Mouse (Mus musculus) layer of hippocampus, adult 11-12 months (tissue): Measurements from ENCODE around the gene Dexi.
A peak's percentile ranks its signal among the peaks of the same experiment; 100 is the strongest.

Experiments
- DNase-seq: peaks from one replicate; pipeline ENCODE4 v3.0.0; 2022; ENCODE audit warnings: low spot score

The Dexi gene

GRCm38 (mm10) chr16:10499122-10499521 is 43.7 kb downstream of the Dexi start:
- DNase-seq, result no peak

- no peak for DNase-seq
These were observed 44.7 kb downstream of the Dexi start for GRCm38 (mm10) chr16:10498096-10498602.

- no peak for DNase-seq
These were observed 47.0 kb downstream of the Dexi start for GRCm38 (mm10) chr16:10495824-10496298.

GRCm38 (mm10) chr16:10492587-10492986 is 50.3 kb downstream of the Dexi start:
- no peak for DNase-seq

- no peak for DNase-seq
These were observed 51.1 kb downstream of the Dexi start for GRCm38 (mm10) chr16:10491716-10492115.

GRCm38 (mm10) chr16:10490503-10491150 is 52.2 kb downstream of the Dexi start:
- DNase-seq, result no peak

GRCm38 (mm10) chr16:10489904-10490457 is 52.9 kb downstream of the Dexi start:
- DNase-seq, result no peak

- DNase-seq, result no peak
These were observed 53.4 kb downstream of the Dexi start for GRCm38 (mm10) chr16:10489483-10489882.

- DNase-seq, result no peak
These were observed 53.9 kb downstream of the Dexi start for GRCm38 (mm10) chr16:10488769-10489481.

- no peak for DNase-seq
These were observed 54.9 kb downstream of the Dexi start for GRCm38 (mm10) chr16:10487895-10488493.

GRCm38 (mm10) chr16:10486993-10487392 is 55.9 kb downstream of the Dexi start:
- DNase-seq, result no peak

GRCm38 (mm10) chr16:10482343-10482742 is 60.5 kb downstream of the Dexi start:
- no peak for DNase-seq

GRCm38 (mm10) chr16:10479857-10480256 is 63.0 kb downstream of the Dexi start, which contains the start of gene Ciita:
Ciita (plus strand) TSS chr16:10480059.
- DNase-seq, result no peak

GRCm38 (mm10) chr16:10475919-10476318 is 66.9 kb downstream of the Dexi start:
- DNase-seq, result no peak

- DNase-seq, result no peak
These were observed 67.9 kb downstream of the Dexi start for GRCm38 (mm10) chr16:10474956-10475355.

GRCm38 (mm10) chr16:10471950-10472349 is 70.9 kb downstream of the Dexi start:
- no peak for DNase-seq

GRCm38 (mm10) chr16:10468201-10468600 is 74.7 kb downstream of the Dexi start:
- peak; percentile 74 for DNase-seq

- DNase-seq, result no peak
These were observed 75.3 kb downstream of the Dexi start for GRCm38 (mm10) chr16:10467391-10468107.

- DNase-seq, result no peak
These were observed 77.7 kb downstream of the Dexi start for GRCm38 (mm10) chr16:10465011-10465681.

GRCm38 (mm10) chr16:10461178-10461577 is 81.7 kb downstream of the Dexi start:
- DNase-seq, result no peak

GRCm38 (mm10) chr16:10460188-10460587 is 82.7 kb downstream of the Dexi start:
- DNase-seq, result no peak
